Mouse (Mus musculus): ENCODE results near the gene Iqce.

DNA sequence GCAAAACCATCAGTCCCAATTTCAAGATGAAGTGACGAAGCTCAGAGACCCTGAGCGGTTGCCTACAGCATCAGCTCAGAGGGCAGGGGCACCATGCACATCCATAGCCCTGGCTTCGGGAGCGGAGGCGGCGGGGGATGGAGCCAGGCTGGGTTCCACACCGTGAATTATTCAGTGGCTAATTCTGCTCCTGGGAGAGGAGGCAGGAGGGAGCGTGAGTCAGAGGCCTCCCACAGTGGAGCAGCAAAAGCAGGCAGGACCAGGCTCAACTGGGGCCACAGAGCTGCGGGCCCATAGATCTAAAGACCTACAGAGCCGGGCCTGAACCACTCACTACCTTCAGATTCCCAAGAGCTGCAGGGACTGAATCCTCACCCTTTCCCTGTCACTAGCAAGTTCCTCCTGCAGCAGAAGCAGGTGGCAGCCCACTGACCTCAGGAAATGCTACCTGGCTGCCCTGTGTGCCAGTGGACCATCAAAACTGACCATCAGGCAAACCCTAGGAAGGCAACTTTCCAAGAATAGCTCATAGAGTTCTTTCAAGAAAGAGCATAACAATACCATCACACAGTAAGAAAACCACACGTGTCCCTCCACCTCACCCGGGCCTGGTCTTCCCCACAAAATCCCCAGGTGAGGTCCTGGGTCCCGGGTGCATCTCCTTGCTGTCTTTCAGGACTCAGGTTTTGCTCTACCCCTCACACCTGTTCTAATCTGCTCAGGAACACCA lies 55.0 kb downstream of the Iqce start:
- TF ChIP-seq CTCF (IDR thresholded peaks at IDR 0.05; ENCODE audit: insufficient read depth, low read depth, low read length): no peak
- TF ChIP-seq POLR2A (IDR thresholded peaks at IDR 0.05; ENCODE audit: insufficient read depth, low read depth, low read length): no peak; the same call in 1 of the 2 replicates
